ENCODE assay signal across 9 mouse cellular contexts in the genomic region with DNA sequence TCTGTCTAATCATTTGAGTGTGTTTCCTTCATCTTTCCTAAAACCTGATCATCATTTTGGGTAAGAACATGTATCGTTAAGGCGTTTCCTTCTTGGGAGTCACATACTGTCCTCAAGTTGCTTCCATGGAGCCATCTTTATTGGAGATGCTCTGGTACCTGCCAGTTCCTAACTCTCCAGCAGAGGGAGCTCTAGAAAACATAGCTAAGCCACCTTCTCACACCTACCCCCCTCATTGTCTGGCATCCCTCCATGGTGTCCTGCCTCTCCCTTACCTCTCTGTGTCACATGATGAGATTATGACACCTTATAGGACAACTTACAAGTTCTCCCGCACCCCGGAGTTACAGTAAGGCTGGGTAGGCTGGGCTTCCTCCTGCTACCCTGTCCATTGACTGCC. TPM values are rescaled to one million over a fixed set of nuclear protein-coding genes. Genes with fewer than 3 reads are reported as not detected.
DNase-seq lines count a peak whose midpoint lies in the region; TF ChIP-seq lines count a peak whose summit lies in the region.
"Had no signal": no experiment of that assay in that cellular context is flagged by ENCODE, and none has a peak within 500 bp of the region (broad histone marks: within the 10 kb centered on the region; RNA-seq: fewer than 3 reads in every experiment).

No protein-coding gene starts in this region.

- H3K4me3 ChIP-seq in cerebellum, adult 2 months (replicated peaks; ENCODE audit: insufficient read depth, low read depth, low read length): no peak overlapping the region
- H3K4me3 ChIP-seq in left cerebral cortex, adult 2 months: no peak overlapping the region

- H3K4me1 ChIP-seq in cerebellum, adult 2 months (ENCODE audit: control insufficient read depth, insufficient read depth, low read length): no peaks in the 10 kb centered on the region

- TF ChIP-seq POLR2A in cerebellum, adult 2 months (IDR thresholded peaks at IDR 0.05; ENCODE audit: borderline replicate concordance, insufficient read depth, low read length): no peak

- 98% methylated on average over 4 of the region's 4 CpGs for WGBS in cerebellum, adult 2 months

- peak; percentile 31; the same call in 1 of the 2 replicates for TF ChIP-seq CTCF in cerebellum, adult 2 months (IDR thresholded peaks at IDR 0.05; ENCODE audit: borderline replicate concordance, insufficient read depth, low read depth, low read length)
- TF ChIP-seq CTCF in left cerebral cortex, adult 2 months (IDR thresholded peaks at IDR 0.05): peak; percentile 60

- H3K27ac ChIP-seq in cerebellum, adult 2 months (ENCODE audit: insufficient read depth, low read length): no peak overlapping the region
- H3K27ac ChIP-seq in left cerebral cortex, adult 2 months: no peak overlapping the region

- H3K27me3 ChIP-seq in cerebellum, adult 2 months (ENCODE audit: control insufficient read depth, insufficient read depth, low read length): no peaks in the 10 kb centered on the region; the same call in 1 of the 2 replicates
- H3K27me3 ChIP-seq: CH12.LX had no signal

- intact Hi-C loops in left cerebral cortex, adult 2 months (cut with DNase I): no loop called here
- intact Hi-C loops in left cerebral cortex, postnatal 10 days (cut with DNase I): no loop called here

- DNase-seq in cerebellum, adult 2 months: peak in 1 of 2 experiments; percentile 4
- no peak for DNase-seq in cerebellum, adult 11 months
- peak in 1 of 2 experiments; percentile 13 for DNase-seq in left cerebral cortex, adult 2 months (ENCODE audit: extremely low spot score in 1 of 2, low spot score in 2 of 2)
- DNase-seq in left cerebral cortex, postnatal 10 days (ENCODE audit: extremely low spot score in 1 of 2, low spot score in 2 of 2): no peak
- DNase-seq in c-Kit-positive CD71-negative TER-119-negative erythroid progenitor cells, embryonic 14.5 days (ENCODE audit: low read depth): peak; percentile 1
- DNase-seq in mesoderm, embryonic 11.5 days (ENCODE audit: low read depth, low spot score): peak; percentile 18
- no peak for DNase-seq in urinary bladder, adult 18-20 months (ENCODE audit: low spot score in 2 of 2)
- no peak for DNase-seq in urinary bladder, postnatal 10 days (ENCODE audit: low spot score)

RNA-seq across cellular contexts. Expression of gene Fam196a, which starts 45.3 kb away (rescaled TPM):
- 2.3 and 3.7 TPM in 2 replicates for polyA plus RNA-seq in cerebellum, adult 2 months (2012; rRNA removed)
- total RNA-seq in left cerebral cortex, adult 2 months (2021): 10 to 100 TPM; 14.5 to 21.7 TPM
- total RNA-seq in left cerebral cortex, postnatal 10 days (2021): 10 to 100 TPM; 17.8 to 17.9 TPM
- total RNA-seq: CH12.LX had no signal

Comparison
In these comparisons a context has a peak if more than half of its experiments do, and no peak if none do; other contexts are left out.
1. DNase-seq: peak in c-Kit-positive CD71-negative TER-119-negative erythroid progenitor cells, embryonic 14.5 days (single experiment) and mesoderm, embryonic 11.5 days (single experiment); none in cerebellum, adult 11 months (single experiment), left cerebral cortex, postnatal 10 days (0 of 2), urinary bladder, adult 18-20 months (0 of 2) and urinary bladder, postnatal 10 days (single experiment).